Mouse (Mus musculus): ENCODE measurements at regions not wholly inside any gene's neighbourhood (a gene's known extent, or its start where the extent isn't known, plus 50 kb on each side); places are given as distances from the start of the nearest gene placed in this dataset.

DNA sequence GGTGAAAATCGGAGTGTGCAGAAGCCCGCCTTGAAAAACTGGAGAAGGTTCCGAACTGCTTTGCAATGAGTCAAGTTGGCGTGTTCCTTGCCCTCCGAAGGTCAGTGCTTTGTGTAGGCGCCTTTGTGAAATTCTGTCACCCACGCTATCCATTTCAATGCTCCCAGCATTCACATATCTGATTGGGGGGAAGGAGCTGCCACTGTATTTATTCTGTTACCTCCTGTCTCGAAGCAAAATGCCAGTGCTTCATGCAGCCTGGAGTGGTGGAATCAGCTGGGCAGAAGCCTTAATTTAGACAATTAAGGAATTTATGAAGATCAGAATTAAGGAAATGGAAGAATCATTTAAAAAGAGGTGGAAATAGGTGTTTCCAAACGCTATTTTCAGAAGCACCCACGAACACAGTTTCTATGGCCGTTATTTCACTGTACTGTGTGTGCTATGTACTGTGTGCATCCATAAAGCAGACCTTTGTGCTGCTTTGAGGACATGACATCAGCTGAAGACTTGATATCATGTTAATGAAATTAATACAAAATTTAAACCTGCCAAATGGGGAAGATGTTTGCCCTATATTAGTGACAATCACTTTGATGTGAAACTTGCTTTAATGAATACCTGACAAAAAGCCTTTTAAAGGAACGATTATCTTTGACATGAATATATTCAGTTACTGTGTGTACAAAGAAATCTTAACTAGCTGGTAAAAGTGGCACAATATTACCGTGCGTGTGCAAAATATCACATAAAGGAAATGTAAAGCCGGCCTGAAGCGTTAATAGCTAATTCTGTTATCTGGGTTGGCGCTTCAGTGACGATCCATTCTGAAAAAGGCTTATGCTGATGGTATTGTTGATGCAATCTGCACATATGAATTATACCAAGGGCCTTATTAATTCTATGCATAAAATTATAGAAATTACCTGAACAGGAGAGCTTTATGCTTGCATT, 72.9 kb upstream of the Gls start:
- DNase-seq: no peak
- intact Hi-C loops (cut with DNase I): no loop called here

DNA sequence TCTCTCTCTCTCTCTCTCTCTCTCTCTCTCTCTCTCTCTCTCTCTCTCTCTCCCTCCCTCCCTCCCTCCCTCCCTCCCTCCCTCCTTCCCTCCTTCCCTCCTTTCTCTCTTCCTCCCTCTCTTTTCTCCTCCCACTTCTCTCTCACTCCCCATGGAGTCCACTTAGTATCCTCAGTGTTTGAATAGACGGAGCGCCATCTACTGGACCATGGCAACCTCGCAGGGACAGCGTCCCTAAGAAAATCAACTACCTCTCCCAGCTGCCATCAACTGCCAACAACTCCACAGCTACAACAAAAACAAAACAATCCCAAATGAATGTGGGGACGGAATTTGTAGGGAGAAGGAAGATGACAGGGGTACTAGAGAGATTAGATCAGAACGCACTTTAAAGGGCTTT, 69.5 kb upstream of the Gls start:
- intact Hi-C loops (cut with DNase I): loop anchor here (2.0 kb wide), 2 partner anchors 156 to 328 kb away; partner anchors contain the start of gene Nemp2
- DNase-seq: peak; percentile 74 to 82

DNA sequence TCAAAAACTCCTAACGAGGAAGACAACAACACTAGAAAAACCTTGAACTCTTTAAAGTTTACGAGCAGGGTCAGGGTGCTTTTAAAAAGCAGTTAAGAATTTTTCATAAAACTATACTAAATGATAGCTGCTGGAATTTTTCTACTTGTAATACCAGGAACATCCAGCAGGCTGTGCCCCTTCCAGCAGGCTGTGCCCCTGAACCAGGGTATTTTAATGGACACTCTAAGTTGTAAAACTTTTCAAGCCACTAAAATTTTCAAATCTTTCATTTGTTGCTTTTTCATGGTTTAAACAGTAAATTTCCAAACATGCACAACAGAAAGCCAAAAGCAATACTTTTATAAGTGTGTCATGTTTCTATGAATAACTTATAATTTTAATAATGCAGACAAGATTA, 68.2 kb upstream of the Gls start:
- intact Hi-C loops (cut with DNase I): loop anchor here (2.0 kb wide), 1 partner anchor 446 kb away; no protein-coding TSS in a partner anchor
- peak; percentile 30 to 69 for DNase-seq

GRCm38 (mm10) chr1:52299559-52299958, 66.5 kb upstream of the Gls start:
- intact Hi-C loops (cut with DNase I): no loop called here
- no peak for DNase-seq

GRCm38 (mm10) chr1:52298336-52298735, 65.3 kb upstream of the Gls start:
- intact Hi-C loops (cut with DNase I): no loop called here
- DNase-seq: no peak

GRCm38 (mm10) chr1:52296178-52296577, 63.1 kb upstream of the Gls start:
- no peak for DNase-seq
- intact Hi-C loops (cut with DNase I): no loop called here

DNA sequence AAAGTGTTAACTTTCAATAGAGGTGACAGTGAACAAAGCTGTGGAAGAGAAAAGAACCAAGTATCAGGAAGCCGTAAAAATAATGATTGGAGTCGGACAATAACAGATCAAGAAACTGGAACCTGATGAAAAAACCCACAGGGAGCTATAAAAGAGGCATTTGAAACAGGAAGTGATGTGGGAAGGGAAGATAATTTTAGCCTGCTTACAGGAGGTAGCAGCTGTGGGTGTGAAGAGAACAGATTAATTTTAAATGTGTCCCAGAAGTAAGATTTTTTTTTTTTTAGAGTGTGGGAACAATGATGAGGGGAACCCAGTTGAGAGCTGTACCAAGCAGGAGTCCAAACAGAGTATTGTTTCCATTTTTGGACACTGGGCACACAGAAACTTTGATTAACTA, 61.5 kb upstream of the Gls start:
- intact Hi-C loops (cut with DNase I): no loop called here

DNA sequence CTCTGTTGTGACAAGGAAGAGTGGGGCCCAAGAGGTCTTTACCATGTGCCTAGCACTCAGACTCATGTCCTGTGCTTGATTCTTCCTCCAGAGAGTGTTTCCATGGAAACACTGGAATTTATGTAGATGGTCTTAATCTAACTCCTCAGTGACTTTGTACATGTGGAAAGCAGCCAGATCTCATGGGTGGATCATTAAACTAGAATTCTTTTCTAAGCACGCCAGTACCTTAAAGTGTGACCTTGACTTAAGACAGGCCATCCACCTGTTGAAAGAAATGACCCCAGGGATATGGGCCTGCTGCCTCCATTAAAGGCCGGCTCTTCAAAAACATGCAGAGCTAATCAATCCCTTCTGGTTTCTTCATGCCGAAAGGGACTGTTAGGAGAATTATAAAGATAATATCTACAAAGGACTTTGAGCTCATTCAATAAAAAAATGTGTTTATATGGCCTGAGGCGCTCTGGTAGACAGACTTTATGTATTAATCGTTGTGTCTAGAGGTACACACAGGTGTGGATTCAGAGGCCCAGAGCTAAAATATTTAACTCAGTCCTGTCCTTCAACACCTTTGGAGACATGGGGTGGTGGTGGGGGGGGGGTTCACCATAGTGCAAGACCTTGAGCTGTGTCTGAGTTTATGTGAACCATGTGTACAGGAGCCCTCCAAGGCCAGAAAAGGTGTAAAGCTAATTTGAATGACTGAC, 60.5 kb upstream of the Gls start:
- no peak for DNase-seq
- intact Hi-C loops (cut with DNase I): no loop called here

More for the DNA sequence above, 61.5 kb upstream of the Gls start:
- DNase-seq: no peak

All from heart, postnatal 14 days (tissue).